Mouse (Mus musculus) kidney, adult 2 months (tissue): ENCODE measurements around the gene Slc25a17.

Experiments used
- CTCF ChIP-seq: fragments of 200-500 bp; conservative IDR thresholded peaks from 2 replicates; pipeline ENCODE4 v1.5.1; 2011; ENCODE audit warnings: low read depth, mild to moderate bottlenecking, control low read depth, low read length, moderate library complexity, mixed read lengths; ENCODE audit not compliant: insufficient read depth, insufficient read length
- POLR2A ChIP-seq: fragments of 200-500 bp; IDR thresholded peaks from one replicate; pipeline ENCODE4 v1.6.1; 2011; ENCODE audit warnings: low read depth, low read length, control low read depth

- TF ChIP-seq POLR2A (no peak), CTCF (peak; percentile 36; the same call in 1 of the 2 replicates)
These were observed 5.4 kb downstream of the Slc25a17 start for GRCm38 (mm10) chr15:81355146-81355761.
